Mouse (Mus musculus) stomach, postnatal 0 days (tissue): ENCODE results near the gene Adam6a. TPM values are rescaled to one million over a fixed set of nuclear protein-coding genes. Genes with fewer than 3 reads are reported as not detected.
"Not testable (repeated sequence)": the region's sequence is repeated elsewhere in the genome, so short reads cannot be mapped to it uniquely, and the experiment has no call there.

Source experiments
- ATAC-seq: fragments of 200-750 bp; cut with Nextera tagmentation; 2 replicates; pipeline ENCODE4 v1.8.0; 2017; ENCODE audit not compliant: low FRiP score, low TSS enrichment
- DNase-seq: peaks from one replicate; pipeline ENCODE4 v3.0.0-alpha.2; 2016; ENCODE audit warnings: low spot score
- H3K27ac ChIP-seq: fragments of 300-500 bp; sonication (generic); replicated peaks from 2 replicates; pipeline ENCODE4 v1.5.1; 2014; ENCODE audit warnings: mild to moderate bottlenecking, control low read depth
- H3K27me3 ChIP-seq: fragments of 300-500 bp; sonication (generic); 2 replicates; pipeline ENCODE4 v1.6.1; 2014; ENCODE audit warnings: low read length; ENCODE audit not compliant: control insufficient read depth, insufficient read depth
- H3K36me3 ChIP-seq: fragments of 300-500 bp; sonication (generic); 2 replicates; pipeline ENCODE4 v1.6.1; 2014; ENCODE audit warnings: low read length, mixed read lengths; ENCODE audit not compliant: control insufficient read depth, insufficient read depth
- H3K4me1 ChIP-seq: fragments of 300-500 bp; sonication (generic); replicated peaks from 2 replicates; pipeline ENCODE4 v1.6.1; 2014; ENCODE audit warnings: antibody characterized with exemption; ENCODE audit not compliant: control insufficient read depth, insufficient read depth
- H3K4me2 ChIP-seq: fragments of 300-500 bp; sonication (generic); replicated peaks from 2 replicates; pipeline ENCODE4 v1.6.1; 2014; ENCODE audit warnings: low read depth, mild to moderate bottlenecking, control low read depth, moderate library complexity
- H3K4me3 ChIP-seq: fragments of 300-500 bp; sonication (generic); 2 replicates; pipeline ENCODE4 v1.5.1; 2014; ENCODE audit warnings: low read depth, low read length, control low read depth
- H3K9ac ChIP-seq: fragments of 300-500 bp; sonication (generic); 2 replicates; pipeline ENCODE4 v1.6.1; 2014; ENCODE audit warnings: mild to moderate bottlenecking, low read length, control low read depth, mixed read lengths
- H3K9me3 ChIP-seq: fragments of 300-500 bp; sonication (generic); 2 replicates; pipeline ENCODE4 v1.6.1; 2016; ENCODE audit warnings: low read length; ENCODE audit not compliant: control insufficient read depth
- CTCF ChIP-seq: IDR thresholded peaks from 2 replicates; pipeline ENCODE4 v1.5.1; 2016; ENCODE audit warnings: antibody characterized with exemption, low read depth, mild to moderate bottlenecking, moderate library complexity
- EP300 ChIP-seq: optimal IDR thresholded peaks from 2 replicates; pipeline ENCODE3; 2016; ENCODE audit warnings: antibody characterized with exemption
- WGBS: fragments of 180-500 bp; shearing (Covaris S2); extraction: QIAGEN DNeasy Blood & Tissue Kit; methylation state at CpG from one replicate; pipeline ENCODE4 v1.1.7; 2014; 5-methylcytosine and 5-hydroxymethylcytosine counted together
- polyA plus RNA-seq: library from polyadenylated mRNA; unstranded; fragments of >200 nt; fragmentation: Nextera tagmentation; extraction: Ambion mirVana; gene quantifications from 2 replicates; pipeline ENCODE4 v1.2.1, GENCODE M21; 2015

Adam6a gene
- polyA plus RNA-seq: not detected in 2 replicates

DNA sequence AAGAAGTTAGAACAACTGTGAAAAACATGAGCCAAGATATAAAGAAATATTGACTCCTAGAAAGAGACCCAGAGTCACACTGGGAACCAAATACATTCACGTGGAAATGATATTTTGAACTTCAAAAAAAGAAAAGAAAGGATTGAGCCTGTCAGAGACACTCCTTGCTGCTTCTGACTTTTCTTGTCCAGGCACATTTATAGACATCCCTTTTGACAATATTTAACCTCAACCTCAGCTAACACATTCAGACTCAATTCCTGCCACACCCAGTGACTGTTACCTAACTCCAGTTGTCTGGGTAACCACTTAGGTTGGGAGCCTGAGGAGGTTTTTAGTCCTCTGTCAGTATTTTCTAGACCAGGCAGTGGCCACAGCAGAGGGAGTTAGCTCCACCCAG is at the start of gene Adam6a:
TSS of gene Adam6a (plus strand) at position 301 of the 400 bp plus-strand sequence.
- H3K27ac ChIP-seq, H3K9ac ChIP-seq, H3K4me3 ChIP-seq, H3K4me2 ChIP-seq, H3K36me3 ChIP-seq, H3K4me1 ChIP-seq, H3K27me3 ChIP-seq, H3K9me3 ChIP-seq, ATAC-seq, DNase-seq: not testable (repeated sequence)
- no CpG with 5 or more reads among the region's 1 CpGs for WGBS

DNA sequence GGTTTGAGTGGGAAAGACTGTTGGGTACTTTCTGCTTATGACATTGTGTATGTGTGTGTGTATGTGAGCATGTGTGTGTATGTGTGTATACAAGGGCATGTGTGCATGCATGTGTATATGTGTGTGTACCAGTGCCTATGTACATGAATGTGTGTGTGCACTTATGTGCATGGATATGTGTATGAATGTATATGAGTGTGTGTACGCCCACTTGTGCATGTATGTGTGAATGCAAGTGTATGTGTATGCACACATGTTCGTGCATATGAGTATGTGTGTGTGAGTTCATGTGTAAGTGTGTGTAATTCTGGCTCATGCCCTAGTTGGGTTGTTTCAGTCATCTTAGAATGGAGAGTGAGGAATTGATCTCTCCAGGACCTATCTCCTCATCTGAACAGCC is 17.8 kb upstream of the Adam6a start:
- H3K4me1 ChIP-seq: no peaks in the 10 kb centered on the region
- no peak for DNase-seq
- H3K9ac ChIP-seq: no peak overlapping the region
- WGBS: 69% methylated on average over 2 of the region's 2 CpGs
- H3K4me2 ChIP-seq: no peak overlapping the region
- H3K4me3 ChIP-seq: no peak overlapping the region
- no peak overlapping the region for H3K27ac ChIP-seq
- TF ChIP-seq EP300: no peak
- TF ChIP-seq CTCF: no peak
- ATAC-seq: no peak
- no peaks in the 10 kb centered on the region for H3K9me3 ChIP-seq
- no peaks in the 10 kb centered on the region for H3K27me3 ChIP-seq
- no peaks in the 10 kb centered on the region for H3K36me3 ChIP-seq

GRCm38 (mm10) chr12:113578241-113578640 is 34.5 kb downstream of the Adam6a start:
- DNase-seq (peak; percentile 31), ATAC-seq (no peak)
- Histone ChIP-seq H3K9me3 (no peaks in the 10 kb centered on the region), H3K4me3 (no peak overlapping the region), H3K4me2 (no peak overlapping the region), H3K4me1 (no peaks in the 10 kb centered on the region), H3K36me3 (no peaks in the 10 kb centered on the region), H3K27ac (no peak overlapping the region), H3K9ac (no peak overlapping the region), H3K27me3 (no peaks in the 10 kb centered on the region)
- no peak for TF ChIP-seq EP300
- peak; percentile 66 for TF ChIP-seq CTCF
- WGBS: 49% methylated on average over 6 of the region's 6 CpGs

DNA sequence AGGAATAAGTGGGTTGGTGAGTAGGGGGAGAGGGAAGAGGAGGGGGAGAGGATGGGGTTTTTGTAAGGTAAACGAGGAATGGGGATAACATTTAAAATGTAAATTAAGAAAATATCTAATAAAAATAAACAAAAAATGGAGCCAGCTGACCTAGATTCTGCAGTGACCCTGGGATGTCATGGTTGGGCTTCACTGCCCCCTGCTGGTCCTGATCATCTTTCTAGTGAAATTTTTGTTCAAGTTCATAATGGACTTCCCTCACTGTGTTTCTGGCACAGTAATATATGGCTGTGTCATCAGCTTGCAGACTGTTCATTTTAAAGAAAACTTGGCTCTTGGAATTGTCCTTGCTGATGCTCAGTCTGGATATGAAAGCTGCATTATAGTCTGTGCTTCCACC is 44.3 kb downstream of the Adam6a start:
- H3K27ac ChIP-seq: no peak overlapping the region
- 78% methylated on average over 1 of the region's 1 CpGs for WGBS
- DNase-seq (no peak), ATAC-seq (no peak)
- H3K4me2 ChIP-seq: no peak overlapping the region
- H3K4me1 ChIP-seq: no peaks in the 10 kb centered on the region
- H3K27me3 ChIP-seq: no peaks in the 10 kb centered on the region
- H3K36me3 ChIP-seq: no peaks in the 10 kb centered on the region
- no peak overlapping the region for H3K4me3 ChIP-seq
- TF ChIP-seq CTCF (peak; percentile 31; the same call in 1 of the 2 replicates), EP300 (no peak)
- H3K9me3 ChIP-seq: no peaks in the 10 kb centered on the region
- H3K9ac ChIP-seq: no peak overlapping the region

Other genes with a start within 250 kb of the Adam6a start
- gene Adam6b, start 54.4 kb upstream of the Adam6a start, polyA plus RNA-seq: not detected in 2 replicates